Mouse (Mus musculus) cerebellum, postnatal 36 days (tissue): ENCODE data around the gene Stxbp5.

ENCODE experiments used
- DNase-seq, 2 experiments: peaks; one replicate each; pipeline ENCODE4 v3.0.0; 2021 to 2022; ENCODE audit warnings: mixed read lengths in 2 of 2

The Stxbp5 gene

DNA sequence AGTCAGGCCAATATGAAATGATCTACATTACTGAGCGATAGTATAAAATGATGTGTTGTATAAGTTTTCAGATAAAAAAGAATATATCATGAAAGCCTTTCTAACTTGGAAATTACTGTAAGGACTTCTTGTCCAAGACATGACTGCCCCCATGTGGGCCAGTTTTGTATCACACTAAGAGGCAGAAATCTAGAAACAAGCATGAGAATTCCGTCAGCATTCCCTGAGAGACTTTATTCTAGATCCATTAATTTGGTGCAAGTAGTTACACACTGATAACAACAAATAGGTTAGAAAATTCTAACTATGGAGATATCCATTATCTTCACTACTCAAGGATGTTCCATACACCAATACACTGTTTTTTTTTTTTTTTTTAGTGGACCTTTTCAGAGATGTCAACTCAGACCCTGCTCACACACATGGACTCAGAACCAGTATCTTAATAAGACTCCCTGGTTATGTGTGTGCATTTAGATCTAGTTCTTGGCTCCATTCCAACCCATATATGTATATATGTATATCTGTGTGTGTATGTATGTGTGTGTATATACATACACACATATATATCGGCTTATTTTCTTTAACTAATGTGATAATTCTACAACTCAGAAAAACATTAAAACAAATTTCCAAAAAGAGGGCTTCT is 145.9 kb downstream of the Stxbp5 start:
- DNase-seq: peak; percentile 61 to 63

GRCm38 (mm10) chr10:9733861-9734260 is 167.0 kb downstream of the Stxbp5 start:
- DNase-seq: no peak

DNA sequence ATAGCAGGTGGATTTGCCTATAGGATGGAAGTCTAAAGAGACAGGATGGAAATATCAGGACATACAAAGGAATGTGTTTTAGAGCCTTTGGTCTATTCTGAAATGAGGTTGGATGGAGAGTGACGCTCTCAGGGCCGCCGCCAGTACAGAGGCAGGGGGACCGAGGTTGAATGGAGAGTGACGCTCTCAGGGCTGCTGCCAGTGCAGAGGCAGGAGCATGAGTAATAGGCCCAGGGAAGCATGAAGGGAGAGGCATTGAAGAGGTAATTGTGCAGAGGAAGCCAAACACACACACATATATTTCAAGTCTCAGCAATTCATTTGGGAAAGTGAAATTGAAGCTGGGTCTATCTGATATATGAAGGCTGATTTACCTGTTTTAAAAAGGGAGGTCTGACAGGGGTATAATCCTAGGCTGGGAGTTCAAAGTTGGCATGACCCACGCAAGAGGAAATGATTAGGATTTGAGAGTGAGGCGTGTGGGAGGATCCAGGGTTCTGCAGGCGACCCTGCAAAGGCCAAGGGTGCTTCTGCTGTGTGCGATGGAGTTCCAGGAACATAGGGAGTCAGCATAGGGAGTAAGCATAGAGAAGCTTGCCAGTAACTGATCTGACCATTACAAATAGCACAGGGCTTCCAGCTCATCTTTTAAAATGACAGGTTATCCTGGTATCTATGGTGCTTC is 168.7 kb downstream of the Stxbp5 start:
- no peak for DNase-seq

DNA sequence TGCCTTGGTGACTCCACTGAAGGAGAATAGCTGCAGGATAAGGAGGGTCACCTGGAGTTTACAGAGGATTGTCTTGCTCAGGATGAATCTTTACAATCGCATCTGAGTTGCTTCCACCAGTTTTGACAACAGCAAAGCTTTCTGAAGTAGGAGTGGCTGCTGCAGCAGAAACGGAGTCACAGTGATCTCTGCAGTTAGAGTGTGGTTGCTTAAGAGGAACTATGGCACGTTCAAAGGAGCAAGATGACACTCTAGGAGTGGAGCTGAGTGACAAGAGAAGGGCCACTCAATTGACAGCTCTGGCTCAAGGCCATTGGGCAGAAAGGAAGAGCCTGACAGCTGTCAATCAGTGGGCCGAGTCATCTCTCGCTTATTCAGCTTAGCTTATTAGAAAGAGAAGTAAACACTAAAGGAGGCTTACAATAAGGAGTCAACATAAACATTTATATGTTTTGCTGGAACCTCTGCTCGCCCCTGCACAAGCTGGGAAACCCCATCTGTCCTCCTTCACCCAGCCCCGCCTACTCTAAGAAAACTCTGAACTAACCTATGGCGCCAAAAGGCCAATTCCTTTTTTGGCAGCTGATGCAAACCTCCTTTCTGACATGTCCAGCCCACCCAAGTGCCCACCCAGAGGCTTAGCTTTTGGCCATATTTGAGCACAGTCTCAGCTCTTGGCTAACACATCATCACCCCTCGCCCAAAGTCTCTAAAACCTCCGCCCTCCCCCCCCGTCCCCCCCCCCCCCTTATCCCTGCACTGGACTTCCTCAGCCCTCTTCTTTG is 178.2 kb downstream of the Stxbp5 start:
- DNase-seq: no peak

GRCm38 (mm10) chr10:9720027-9720426 is 180.9 kb downstream of the Stxbp5 start:
- no peak for DNase-seq

GRCm38 (mm10) chr10:9718086-9718485 is 182.8 kb downstream of the Stxbp5 start:
- no peak for DNase-seq
